ENCODE assay signal across 10 mouse cellular contexts in genomic region chr16:32654071-32654733, GRCm38 (mm10).
"Had no signal": no experiment of that assay in that cellular context is flagged by ENCODE, and none has a peak within 500 bp of the region (broad histone marks: within the 10 kb centered on the region; RNA-seq: fewer than 3 reads in every experiment).

No protein-coding gene starts in this region.

- H3K27me3 ChIP-seq: limb, embryonic 12.5 days; liver, embryonic 13.5 days; lung, embryonic 15.5 days; midbrain, embryonic 15.5 days had no signal

- H3K9me3 ChIP-seq: limb, embryonic 12.5 days; liver, embryonic 13.5 days; lung, embryonic 15.5 days; midbrain, embryonic 15.5 days had no signal

- DNase-seq: kidney, adult 8-10 months; kidney, postnatal 25 days; layer of hippocampus, adult 9-11 months; liver; liver, embryonic 13.5 days; liver, postnatal 0 days; thymus, postnatal 4 days had no signal

- H3K27ac ChIP-seq: limb, embryonic 12.5 days; liver, embryonic 13.5 days; lung, embryonic 15.5 days; midbrain, embryonic 15.5 days had no signal

- H3K36me3 ChIP-seq: lung, embryonic 15.5 days; midbrain, embryonic 15.5 days had no signal

- H3K4me3 ChIP-seq: limb, embryonic 12.5 days; liver, embryonic 13.5 days; lung, embryonic 15.5 days; midbrain, embryonic 15.5 days had no signal
